Mouse (Mus musculus) kidney, adult 2 months (tissue): Measurements from ENCODE around the gene Tenm4.

Experiments used
- CTCF ChIP-seq: fragments of 200-500 bp; conservative IDR thresholded peaks from 2 replicates; pipeline ENCODE4 v1.5.1; 2011; ENCODE audit warnings: low read depth, mild to moderate bottlenecking, control low read depth, low read length, moderate library complexity, mixed read lengths; ENCODE audit not compliant: insufficient read depth, insufficient read length
- POLR2A ChIP-seq: fragments of 200-500 bp; IDR thresholded peaks from one replicate; pipeline ENCODE4 v1.6.1; 2011; ENCODE audit warnings: low read depth, low read length, control low read depth

- TF ChIP-seq POLR2A (no peak), CTCF (no peak)
Measured at GRCm38 (mm10) chr7:96782686-96783085, 611.6 kb downstream of the Tenm4 start.
